Mouse (Mus musculus): Measurements from ENCODE around the gene Far2. TPM values are rescaled to one million over a fixed set of nuclear protein-coding genes. Genes with fewer than 3 reads are reported as not detected.

The Far2 gene
- polyA plus RNA-seq, 2 experiments = 0.68 to 2.3 TPM

DNA sequence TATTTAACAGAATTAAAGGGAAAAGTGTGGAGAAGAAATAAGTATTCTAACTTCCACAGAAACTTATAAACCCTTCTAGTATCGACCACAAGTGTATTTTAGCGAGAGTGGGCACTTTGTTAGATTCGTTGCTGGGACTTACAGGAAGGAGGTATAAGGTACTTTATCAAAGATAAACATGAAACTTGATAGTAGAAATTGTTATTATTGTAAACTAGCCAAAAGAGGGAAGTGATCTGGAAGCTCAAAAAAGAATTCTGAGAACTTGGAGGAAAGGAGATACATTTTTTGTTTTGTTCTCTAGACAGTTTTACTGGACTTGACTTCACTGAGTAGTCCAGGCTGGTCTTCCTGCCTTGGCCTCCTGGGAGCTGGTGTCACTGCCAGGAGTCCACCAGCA is 125.8 kb downstream of the Far2 start:
- Histone ChIP-seq H3K27ac (replicated peaks; ENCODE audit: low read depth, low read length) (no peak overlapping the region), H3K9me3 (ENCODE audit: control insufficient read depth, low read length) (no peaks in the 10 kb centered on the region), H3K4me1 (ENCODE audit: control insufficient read depth, insufficient read depth, low read length) (no peaks in the 10 kb centered on the region), H3K36me3 (ENCODE audit: control insufficient read depth, insufficient read depth, low read length) (no peaks in the 10 kb centered on the region), H3K27me3 (ENCODE audit: control insufficient read depth, insufficient read depth, low read length) (no peaks in the 10 kb centered on the region), H3K4me2 (replicated peaks; ENCODE audit: low read depth, low read length, severe bottlenecking) (no peak overlapping the region), H3K4me3 (replicated peaks; ENCODE audit: low read length) (no peak overlapping the region), H3K9ac (ENCODE audit: low read depth, low read length, severe bottlenecking) (no peak overlapping the region)
- DNase-seq (ENCODE audit: low spot score) = no peak
- WGBS = 75% methylated on average over 3 of the region's 3 CpGs
- TF ChIP-seq POLR2A (IDR thresholded peaks at IDR 0.05; ENCODE audit: borderline replicate concordance, extremely low read depth, insufficient read depth, insufficient read length) = no peak
- ATAC-seq (ENCODE audit: low FRiP score, low read depth) = no peak

DNA sequence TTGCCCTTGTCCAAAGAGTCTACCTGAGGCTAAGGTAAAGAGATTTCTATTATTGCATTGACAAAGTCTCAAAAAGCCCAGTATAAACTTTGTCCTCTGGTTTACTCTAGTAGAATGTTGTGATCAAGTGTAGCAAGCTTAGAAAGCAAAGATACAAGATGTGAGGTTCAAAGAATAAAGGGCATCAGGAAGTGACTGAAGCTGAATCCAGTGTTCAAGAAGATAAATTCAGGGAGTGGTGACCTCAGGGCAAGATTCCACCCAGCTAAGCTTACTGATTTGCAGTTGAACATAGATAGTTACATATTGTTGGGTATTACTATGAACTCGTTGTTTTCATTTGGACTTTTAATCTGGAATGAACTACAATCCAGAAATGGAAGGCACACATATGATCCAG is 138.6 kb downstream of the Far2 start:
- no peaks in the 10 kb centered on the region for H3K9me3 ChIP-seq (ENCODE audit: control insufficient read depth, low read length)
- H3K4me2 ChIP-seq (replicated peaks; ENCODE audit: low read depth, low read length, severe bottlenecking) = no peak overlapping the region
- no peak overlapping the region for H3K4me3 ChIP-seq (replicated peaks; ENCODE audit: low read length)
- no peaks in the 10 kb centered on the region for H3K27me3 ChIP-seq (ENCODE audit: control insufficient read depth, insufficient read depth, low read length)
- H3K27ac ChIP-seq (replicated peaks; ENCODE audit: low read depth, low read length) = no peak overlapping the region
- H3K4me1 ChIP-seq (ENCODE audit: control insufficient read depth, insufficient read depth, low read length) = no peaks in the 10 kb centered on the region
- no peak overlapping the region for H3K9ac ChIP-seq (ENCODE audit: low read depth, low read length, severe bottlenecking)
- DNase-seq (ENCODE audit: low spot score) (no peak), ATAC-seq (ENCODE audit: low FRiP score, low read depth) (no peak)
- no peak for TF ChIP-seq POLR2A (IDR thresholded peaks at IDR 0.05; ENCODE audit: borderline replicate concordance, extremely low read depth, insufficient read depth, insufficient read length)
- peaks cover 84% of the 10 kb centered on the region for H3K36me3 ChIP-seq (ENCODE audit: control insufficient read depth, insufficient read depth, low read length)
- 85% methylated on average over 1 of the region's 1 CpGs for WGBS

DNA sequence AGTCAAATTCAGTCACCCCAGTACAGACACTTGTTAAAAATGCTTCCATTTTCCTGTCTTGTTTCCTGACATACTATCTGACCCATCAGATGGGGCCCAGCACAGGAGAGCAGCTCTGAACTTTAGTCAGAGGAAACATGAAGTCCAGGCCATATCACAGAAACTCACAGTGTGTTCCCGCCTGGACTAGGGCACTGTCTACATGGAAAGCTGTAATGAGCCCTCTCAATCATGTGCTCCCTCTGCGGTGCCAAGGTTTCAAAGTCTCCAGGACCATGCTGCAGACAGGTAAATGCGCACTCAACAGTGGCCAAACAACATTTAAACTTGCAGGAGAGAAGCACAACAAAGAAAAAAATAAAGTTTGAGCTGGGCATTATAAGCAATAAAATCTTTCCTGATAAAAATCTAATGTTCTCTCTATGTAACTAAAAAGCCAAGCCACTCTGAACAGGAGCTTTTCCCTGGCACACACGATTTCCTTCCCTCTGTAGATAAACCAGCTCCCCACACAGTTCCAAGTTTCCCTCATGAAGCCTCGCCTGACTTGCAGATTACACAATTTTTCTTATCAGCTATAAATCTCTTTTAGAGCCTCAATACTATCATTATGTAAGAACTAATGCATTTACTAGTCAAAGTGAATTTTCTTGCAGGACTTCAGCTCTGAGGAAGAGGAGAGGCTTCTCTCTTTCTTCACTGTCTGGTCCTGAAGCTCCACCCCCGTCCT is 147.1 kb downstream of the Far2 start:
- Histone ChIP-seq H3K9me3 (ENCODE audit: control insufficient read depth, low read length) (no peaks in the 10 kb centered on the region), H3K27me3 (ENCODE audit: control insufficient read depth, insufficient read depth, low read length) (no peaks in the 10 kb centered on the region), H3K4me3 (replicated peaks; ENCODE audit: low read length) (no peak overlapping the region), H3K9ac (ENCODE audit: low read depth, low read length, severe bottlenecking) (no peak overlapping the region), H3K4me2 (replicated peaks; ENCODE audit: low read depth, low read length, severe bottlenecking) (no peak overlapping the region), H3K36me3 (ENCODE audit: control insufficient read depth, insufficient read depth, low read length) (peaks cover 60% of the 10 kb centered on the region), H3K4me1 (ENCODE audit: control insufficient read depth, insufficient read depth, low read length) (no peaks in the 10 kb centered on the region), H3K27ac (replicated peaks; ENCODE audit: low read depth, low read length) (no peak overlapping the region)
- no peak for ATAC-seq (ENCODE audit: low FRiP score, low read depth)
- no peak for DNase-seq (ENCODE audit: low spot score)
- TF ChIP-seq POLR2A (IDR thresholded peaks at IDR 0.05; ENCODE audit: borderline replicate concordance, extremely low read depth, insufficient read depth, insufficient read length) = no peak
- 89% methylated on average over 6 of the region's 6 CpGs for WGBS

DNA sequence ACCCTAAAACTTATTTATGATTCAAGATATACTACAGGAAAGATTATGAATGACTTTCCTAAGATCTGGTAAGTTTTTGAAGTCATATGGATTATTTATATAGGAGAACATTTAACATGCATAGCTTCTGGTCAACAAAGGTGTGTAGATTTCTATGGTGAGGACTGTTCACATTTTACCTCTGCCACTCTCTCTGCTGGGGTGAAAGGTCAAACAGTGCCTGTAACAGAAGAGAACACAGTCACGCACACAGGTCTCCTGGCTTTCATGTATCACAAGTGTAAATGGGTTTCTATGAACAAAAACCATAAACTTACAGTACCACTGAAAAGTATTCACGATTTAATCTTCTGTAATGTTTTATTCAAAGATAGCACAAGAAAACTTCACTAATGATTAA is 152.1 kb downstream of the Far2 start:
- WGBS = 93% methylated on average over 2 of the region's 2 CpGs
- H3K36me3 ChIP-seq (ENCODE audit: control insufficient read depth, insufficient read depth, low read length) = peaks cover 63% of the 10 kb centered on the region
- no peak overlapping the region for H3K27ac ChIP-seq (replicated peaks; ENCODE audit: low read depth, low read length)
- H3K27me3 ChIP-seq (ENCODE audit: control insufficient read depth, insufficient read depth, low read length) = no peaks in the 10 kb centered on the region
- no peaks in the 10 kb centered on the region for H3K9me3 ChIP-seq (ENCODE audit: control insufficient read depth, low read length)
- no peak for DNase-seq (ENCODE audit: low spot score)
- no peak for ATAC-seq (ENCODE audit: low FRiP score, low read depth)
- TF ChIP-seq POLR2A (IDR thresholded peaks at IDR 0.05; ENCODE audit: borderline replicate concordance, extremely low read depth, insufficient read depth, insufficient read length) = no peak
- no peak overlapping the region for H3K4me3 ChIP-seq (replicated peaks; ENCODE audit: low read length)
- no peaks in the 10 kb centered on the region for H3K4me1 ChIP-seq (ENCODE audit: control insufficient read depth, insufficient read depth, low read length)
- no peak overlapping the region for H3K4me2 ChIP-seq (replicated peaks; ENCODE audit: low read depth, low read length, severe bottlenecking)
- no peak overlapping the region for H3K9ac ChIP-seq (ENCODE audit: low read depth, low read length, severe bottlenecking)

DNA sequence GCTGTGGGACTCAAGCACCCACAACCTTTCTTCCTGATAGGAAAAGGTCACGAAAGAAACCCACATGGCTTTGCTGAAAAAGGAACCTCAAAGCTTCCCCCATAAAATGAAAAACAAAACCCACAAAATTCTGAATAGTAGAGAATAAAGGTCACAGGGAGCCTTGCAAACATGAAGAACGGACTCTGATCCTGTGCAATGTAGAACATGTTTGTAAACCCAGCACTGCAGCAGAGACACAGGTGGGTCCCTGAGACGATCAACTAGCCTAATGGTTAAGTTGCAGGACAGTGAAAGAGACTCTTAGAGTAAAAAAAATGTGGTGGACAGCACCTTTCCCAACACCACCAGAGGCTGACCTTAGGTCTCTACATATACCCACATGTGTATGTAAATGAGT is 152.7 kb downstream of the Far2 start:
- ATAC-seq (ENCODE audit: low FRiP score, low read depth) (no peak), DNase-seq (ENCODE audit: low spot score) (no peak)
- no peak overlapping the region for H3K9ac ChIP-seq (ENCODE audit: low read depth, low read length, severe bottlenecking)
- no peak overlapping the region for H3K4me2 ChIP-seq (replicated peaks; ENCODE audit: low read depth, low read length, severe bottlenecking)
- no peak overlapping the region for H3K4me3 ChIP-seq (replicated peaks; ENCODE audit: low read length)
- H3K27me3 ChIP-seq (ENCODE audit: control insufficient read depth, insufficient read depth, low read length) = no peaks in the 10 kb centered on the region
- H3K4me1 ChIP-seq (ENCODE audit: control insufficient read depth, insufficient read depth, low read length) = no peaks in the 10 kb centered on the region
- H3K27ac ChIP-seq (replicated peaks; ENCODE audit: low read depth, low read length) = no peak overlapping the region
- WGBS = 89% methylated on average over 3 of the region's 3 CpGs
- H3K9me3 ChIP-seq (ENCODE audit: control insufficient read depth, low read length) = no peaks in the 10 kb centered on the region
- peaks cover 59% of the 10 kb centered on the region for H3K36me3 ChIP-seq (ENCODE audit: control insufficient read depth, insufficient read depth, low read length)
- no peak for TF ChIP-seq POLR2A (IDR thresholded peaks at IDR 0.05; ENCODE audit: borderline replicate concordance, extremely low read depth, insufficient read depth, insufficient read length)
